Mouse (Mus musculus) midbrain, embryonic 13.5 days (tissue): ENCODE results near the gene Rrnad1. TPM values are rescaled to one million over a fixed set of nuclear protein-coding genes. Genes with fewer than 3 reads are reported as not detected.
"Not testable (repeated sequence)": the region's sequence is repeated elsewhere in the genome, so short reads cannot be mapped to it uniquely, and the experiment has no call there.

Experiments used
- ATAC-seq: fragments of 200-750 bp; cut with Nextera tagmentation; 2 replicates; pipeline ENCODE4 v1.8.0; 2017; ENCODE audit warnings: mild to moderate bottlenecking, moderate TSS enrichment, moderate library complexity
- H3K27ac ChIP-seq: fragments of 300-500 bp; sonication (generic); 2 replicates; pipeline ENCODE4 v1.5.1; 2015; ENCODE audit warnings: inconsistent platforms, mild to moderate bottlenecking, moderate library complexity
- H3K27me3 ChIP-seq: fragments of 300-500 bp; sonication (generic); 2 replicates; pipeline ENCODE4 v1.6.1; 2015; ENCODE audit warnings: mild to moderate bottlenecking, inconsistent platforms
- H3K36me3 ChIP-seq: fragments of 300-500 bp; sonication (generic); 2 replicates; pipeline ENCODE4 v1.6.1; 2015; ENCODE audit warnings: mild to moderate bottlenecking, inconsistent platforms
- H3K4me1 ChIP-seq: fragments of 300-500 bp; sonication (generic); replicated peaks from 2 replicates; pipeline ENCODE4 v1.6.1; 2015; ENCODE audit warnings: inconsistent platforms
- H3K4me2 ChIP-seq: fragments of 300-500 bp; sonication (generic); replicated peaks from 2 replicates; pipeline ENCODE4 v1.6.1; 2015; ENCODE audit warnings: moderate library complexity, mild to moderate bottlenecking, inconsistent platforms
- H3K4me3 ChIP-seq: fragments of 300-500 bp; sonication (generic); replicated peaks from 2 replicates; pipeline ENCODE4 v1.5.1; 2015; ENCODE audit warnings: mild to moderate bottlenecking, inconsistent platforms
- H3K9ac ChIP-seq: fragments of 300-500 bp; sonication (generic); replicated peaks from 2 replicates; pipeline ENCODE4 v1.6.1; 2015; ENCODE audit warnings: mild to moderate bottlenecking, inconsistent platforms
- H3K9me3 ChIP-seq: fragments of 300-500 bp; sonication (generic); 2 replicates; pipeline ENCODE4 v1.6.1; 2016; ENCODE audit warnings: mild to moderate bottlenecking, inconsistent platforms
- WGBS: fragments of 180-500 bp; shearing (Covaris S2); methylation state at CpG from one replicate; pipeline ENCODE4 v1.1.7; 2015; 5-methylcytosine and 5-hydroxymethylcytosine counted together
- polyA plus RNA-seq: library from polyadenylated mRNA; unstranded; fragments of >200 nt; fragmentation: Nextera tagmentation; extraction: Ambion mirVana; gene quantifications from 2 replicates; pipeline ENCODE4 v1.2.1, GENCODE M21; 2015

Rrnad1 gene
- polyA plus RNA-seq, 1 experiment from 2014 or later = 24.9 TPM

DNA sequence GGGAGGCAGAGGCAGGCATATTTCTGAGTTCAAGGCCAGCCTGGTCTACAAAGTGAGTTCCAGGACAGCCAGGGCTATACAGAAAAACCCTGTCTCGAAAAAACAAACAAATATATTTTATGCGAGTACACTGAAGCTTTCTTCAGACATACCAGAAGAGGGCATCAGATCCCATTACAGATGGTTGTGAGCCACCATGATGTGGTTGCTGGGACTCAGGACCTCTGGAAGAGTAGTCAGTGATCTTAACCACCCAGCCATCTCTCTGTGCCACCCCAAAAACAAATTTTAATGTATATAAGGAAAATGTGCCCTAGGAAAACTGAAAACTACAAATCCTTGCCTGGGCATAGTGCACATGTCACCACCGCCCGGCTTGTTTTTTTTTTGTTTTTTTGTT is 43.1 kb downstream of the Rrnad1 start:
- H3K27me3 ChIP-seq, H3K27ac ChIP-seq, ATAC-seq, H3K36me3 ChIP-seq, H3K9ac ChIP-seq, H3K4me2 ChIP-seq, H3K9me3 ChIP-seq, H3K4me3 ChIP-seq: not testable (repeated sequence)
- H3K4me1 ChIP-seq = peaks cover 20% of the 10 kb centered on the region
- WGBS = 83% methylated on average over 4 of the region's 4 CpGs

DNA sequence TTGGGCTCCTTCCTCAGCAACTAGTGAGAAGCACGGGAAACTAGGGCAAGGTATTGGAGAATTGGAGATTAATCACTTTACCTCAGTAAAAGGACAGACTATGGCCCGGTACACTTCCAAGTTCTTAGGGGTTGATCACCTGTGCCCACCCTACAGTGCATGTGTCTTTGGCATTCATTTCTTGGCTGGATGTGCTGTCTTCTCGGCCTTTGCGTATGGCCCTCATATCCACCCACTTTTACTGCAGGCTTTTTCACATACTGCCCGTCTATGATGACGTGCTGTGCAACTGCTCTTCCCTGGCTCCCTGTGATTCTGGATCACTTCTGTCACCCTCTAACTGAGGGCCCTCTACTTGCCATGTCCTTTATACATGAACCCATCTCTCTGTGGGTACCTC is 44.1 kb downstream of the Rrnad1 start:
- Histone ChIP-seq H3K27ac (no peak overlapping the region), H3K36me3 (no peaks in the 10 kb centered on the region), H3K27me3 (no peaks in the 10 kb centered on the region), H3K4me3 (peak overlapping the region; percentile 99), H3K4me1 (peaks cover 22% of the 10 kb centered on the region), H3K9ac (no peak overlapping the region), H3K4me2 (peak overlapping the region; percentile 48), H3K9me3 (no peaks in the 10 kb centered on the region)
- 84% methylated on average over 6 of the region's 6 CpGs for WGBS
- no peak; the same call in 1 of the 2 replicates for ATAC-seq

DNA sequence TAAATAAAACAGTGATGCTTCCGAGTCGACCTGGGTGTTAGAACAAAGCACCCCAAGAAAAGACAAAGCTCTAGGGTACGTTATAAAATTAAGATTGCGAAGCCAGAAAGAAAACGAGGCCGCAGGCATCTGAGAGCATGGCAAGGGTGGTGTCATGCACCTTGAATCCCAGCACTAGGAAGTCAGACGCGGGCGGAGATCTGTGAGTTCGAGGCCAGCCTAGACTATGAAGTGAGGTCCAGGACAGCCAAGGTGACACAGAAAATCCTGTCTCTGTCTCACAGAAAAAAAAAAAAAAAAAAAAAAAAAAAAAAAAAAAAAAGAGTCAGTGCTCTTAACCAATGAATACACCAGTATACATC is 44.5 kb downstream of the Rrnad1 start:
- Histone ChIP-seq H3K9ac (no peak overlapping the region; the same call in 1 of the 2 replicates), H3K4me1 (peaks cover 22% of the 10 kb centered on the region), H3K27ac (0 out of 2 replicates have a peak overlapping the region, but pooled peaks have one; percentile 25), H3K36me3 (no peaks in the 10 kb centered on the region), H3K27me3 (no peaks in the 10 kb centered on the region), H3K9me3 (no peaks in the 10 kb centered on the region), H3K4me3 (peak overlapping the region; percentile 99), H3K4me2 (peak overlapping the region; percentile 48)
- 15% methylated on average over 10 of the region's 10 CpGs for WGBS
- no peak for ATAC-seq

DNA sequence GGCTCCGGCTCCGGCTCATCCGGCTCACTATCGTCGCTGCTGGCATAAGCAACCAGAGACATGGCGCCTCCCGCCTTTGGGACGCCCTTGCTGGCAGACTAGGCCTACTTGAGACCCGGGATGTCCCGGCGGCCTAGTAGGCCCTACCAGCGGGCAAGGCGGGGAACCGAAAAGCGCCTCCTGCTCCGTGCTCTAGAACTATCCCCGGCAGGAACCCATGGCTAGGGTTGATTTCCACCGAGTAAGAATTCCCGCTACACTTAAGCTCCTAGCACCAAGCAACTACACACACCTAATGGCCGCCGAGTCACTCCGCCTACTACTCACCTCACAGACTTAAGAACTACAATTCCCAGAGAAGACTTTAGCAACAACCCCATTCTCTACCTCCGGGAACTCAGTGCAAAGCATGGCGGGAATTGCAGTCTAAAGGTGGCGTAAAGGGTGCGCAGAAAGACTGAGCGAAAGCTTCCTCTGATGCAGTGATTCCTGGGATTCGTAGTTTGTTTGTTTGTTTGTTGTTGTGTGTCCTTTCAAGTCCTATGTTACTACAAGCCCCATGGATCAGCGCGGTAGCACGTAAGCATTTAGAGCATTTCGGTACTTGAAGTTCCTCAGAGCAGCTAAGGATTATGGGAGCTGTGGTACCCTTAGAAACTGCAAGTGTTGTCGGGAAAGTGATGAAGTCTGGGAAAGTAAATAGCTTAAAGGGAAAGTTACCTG is 45.1 kb downstream of the Rrnad1 start, which contains the start of gene Prcc:
Gene Prcc (minus strand): TSS at position 328 of the 723 bp plus-strand sequence.
- under 1% methylated on average over 33 of the region's 33 CpGs for WGBS
- Histone ChIP-seq H3K4me3 (peak within 1 kb of the TSS; percentile 99), H3K36me3 (peaks cover 2% of the 10 kb centered on the region), H3K4me1 (peaks cover 22% of the 10 kb centered on the region), H3K4me2 (peak within 1 kb of the TSS; percentile 99), H3K9ac (peak within 1 kb of the TSS; percentile 99), H3K27ac (peak within 1 kb of the TSS; percentile 82), H3K27me3 (no peaks in the 10 kb centered on the region), H3K9me3 (no peaks in the 10 kb centered on the region)
- ATAC-seq = peak; percentile 98

DNA sequence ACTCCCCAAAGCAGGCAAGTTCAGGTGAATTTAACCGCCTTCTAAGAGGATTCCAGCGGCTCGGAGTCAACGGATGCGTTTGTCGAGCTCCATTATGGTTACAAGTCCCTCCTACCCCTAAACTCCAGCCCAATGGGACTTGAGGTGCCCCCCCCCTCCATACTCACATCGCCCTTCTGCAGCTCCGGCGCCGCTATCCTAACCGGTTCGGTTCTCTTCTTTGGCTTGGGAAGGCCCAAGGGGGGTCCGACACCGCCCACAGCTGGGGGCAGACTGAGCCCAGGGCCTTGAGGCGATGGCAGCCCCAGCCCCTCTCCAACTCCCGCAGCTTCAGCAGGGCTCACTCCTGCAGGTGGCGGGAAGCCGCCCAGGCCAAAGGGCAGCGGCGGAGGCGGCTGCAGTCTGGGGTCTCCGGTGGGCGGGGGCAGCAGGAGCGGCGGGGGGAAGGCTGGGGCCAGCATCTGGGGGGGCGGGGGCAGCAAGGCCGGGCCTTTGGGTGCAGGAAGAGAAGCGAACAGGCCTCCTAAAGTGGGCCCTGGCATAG is 45.7 kb downstream of the Rrnad1 start:
- ATAC-seq = peak; percentile 34
- H3K4me1 ChIP-seq = peaks cover 22% of the 10 kb centered on the region
- peaks cover 7% of the 10 kb centered on the region for H3K36me3 ChIP-seq
- H3K4me2 ChIP-seq = peak overlapping the region; percentile 99
- WGBS = under 1% methylated on average over 28 of the region's 28 CpGs
- peak overlapping the region; percentile 99 for H3K4me3 ChIP-seq
- H3K9ac ChIP-seq = peak overlapping the region; percentile 99
- H3K9me3 ChIP-seq = no peaks in the 10 kb centered on the region
- no peaks in the 10 kb centered on the region for H3K27me3 ChIP-seq
- H3K27ac ChIP-seq = peak overlapping the region; percentile 82

DNA sequence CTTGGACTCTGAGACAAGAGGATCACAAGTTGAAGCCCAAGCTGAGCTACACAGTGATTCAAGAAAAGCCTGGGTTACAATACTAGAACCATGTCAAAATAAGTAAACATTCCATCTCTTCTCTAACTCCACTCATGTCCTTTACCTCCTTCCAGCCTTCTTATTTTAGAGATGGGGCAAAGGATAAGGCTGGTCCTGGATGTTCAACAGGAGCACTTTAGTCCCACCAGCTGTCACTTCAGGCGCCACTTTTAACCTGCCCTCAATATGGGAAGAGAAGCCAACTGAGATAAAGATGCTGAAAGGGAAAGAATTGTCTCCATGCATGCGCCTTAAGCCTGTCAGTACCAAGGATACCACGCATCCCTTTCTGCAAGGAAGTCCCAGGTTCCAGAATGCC is 46.2 kb downstream of the Rrnad1 start:
- peaks cover 9% of the 10 kb centered on the region for H3K36me3 ChIP-seq
- H3K4me3 ChIP-seq = peak overlapping the region; percentile 99
- WGBS = 2% methylated on average over 3 of the region's 3 CpGs
- H3K9ac ChIP-seq = peak overlapping the region; percentile 99
- H3K27ac ChIP-seq = no peak overlapping the region
- ATAC-seq = no peak
- H3K4me2 ChIP-seq = peak overlapping the region; percentile 99
- peaks cover 22% of the 10 kb centered on the region for H3K4me1 ChIP-seq
- H3K9me3 ChIP-seq = no peaks in the 10 kb centered on the region
- H3K27me3 ChIP-seq = no peaks in the 10 kb centered on the region

DNA sequence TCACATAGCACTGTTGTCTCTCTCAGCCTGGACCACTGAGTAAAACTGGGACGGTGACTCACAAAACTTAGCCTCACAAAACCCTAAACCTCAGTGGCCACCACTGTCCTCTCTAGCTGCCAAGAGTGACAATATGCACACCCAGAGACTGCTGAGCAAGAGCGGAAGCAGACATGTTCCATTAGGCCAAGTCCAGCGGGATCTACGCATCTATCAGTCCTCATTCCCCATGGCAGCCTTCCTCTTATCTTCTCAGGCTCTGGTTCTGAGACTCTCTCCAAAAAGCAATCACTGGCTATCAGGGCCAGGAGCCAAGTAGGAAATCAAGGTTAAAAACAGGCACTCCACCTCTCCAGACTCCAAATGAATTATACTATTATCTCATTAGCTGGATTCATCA is 52.8 kb downstream of the Rrnad1 start:
- Histone ChIP-seq H3K36me3 (peaks cover 20% of the 10 kb centered on the region), H3K9me3 (no peaks in the 10 kb centered on the region), H3K27me3 (no peaks in the 10 kb centered on the region), H3K9ac (no peak overlapping the region), H3K4me3 (no peak overlapping the region), H3K27ac (no peak overlapping the region), H3K4me2 (no peak overlapping the region), H3K4me1 (peaks cover 4% of the 10 kb centered on the region; the same call in 1 of the 2 replicates)
- 94% methylated on average over 4 of the region's 4 CpGs for WGBS
- no peak for ATAC-seq

Other genes starting within 250 kb of the Rrnad1 start
- 0.36 and 0.62 TPM in 2 replicates for gene Lrrc71, start 182.1 kb downstream of the Rrnad1 start, polyA plus RNA-seq
- gene Ntrk1, start 135.6 kb downstream of the Rrnad1 start, polyA plus RNA-seq = 2.4 and 2.5 TPM in 2 replicates
- 0.82 and 0.87 TPM in 2 replicates for gene Insrr, start 133.8 kb downstream of the Rrnad1 start, polyA plus RNA-seq
- 4.8 and 7.1 TPM in 2 replicates for gene Pear1, start 106.4 kb downstream of the Rrnad1 start, polyA plus RNA-seq
- gene Sh2d2a, start 84.0 kb downstream of the Rrnad1 start, polyA plus RNA-seq = not detected in 2 replicates
- 13.8 and 15.6 TPM in 2 replicates for gene Prcc, start 45.1 kb downstream of the Rrnad1 start, polyA plus RNA-seq
- 125 and 176 TPM in 2 replicates for gene Hdgf, start 24.4 kb downstream of the Rrnad1 start, polyA plus RNA-seq
- 69.1 and 72.1 TPM in 2 replicates for gene Mrpl24, start 11.2 kb downstream of the Rrnad1 start, polyA plus RNA-seq
- 49.2 and 51.0 TPM in 2 replicates for gene Isg20l2, start 403 bp downstream of the Rrnad1 start, polyA plus RNA-seq
- 129 and 135 TPM in 2 replicates for gene Crabp2, start 17.9 kb upstream of the Rrnad1 start, polyA plus RNA-seq
- 61.9 and 77.6 TPM in 2 replicates for gene Nes, start 40.4 kb upstream of the Rrnad1 start, polyA plus RNA-seq
- gene Bcan, start 69.5 kb upstream of the Rrnad1 start, polyA plus RNA-seq = 10.1 and 14.0 TPM in 2 replicates
- 0.14 and 0.55 TPM in 2 replicates for gene Hapln2, start 96.9 kb upstream of the Rrnad1 start, polyA plus RNA-seq
- gene Gpatch4, start 112.4 kb upstream of the Rrnad1 start, polyA plus RNA-seq = 28.1 and 28.3 TPM in 2 replicates
- 154 and 157 TPM in 2 replicates for gene Naxe, start 127.8 kb upstream of the Rrnad1 start, polyA plus RNA-seq
- gene Ttc24, start 147.6 kb upstream of the Rrnad1 start, polyA plus RNA-seq = not detected in 2 replicates
- 6.2 and 6.6 TPM in 2 replicates for gene Iqgap3, start 151.3 kb upstream of the Rrnad1 start, polyA plus RNA-seq
- 15.1 and 16.9 TPM in 2 replicates for gene Mef2d, start 211.7 kb upstream of the Rrnad1 start, polyA plus RNA-seq